Mouse (Mus musculus) kidney, adult 9 months (tissue): Measurements from ENCODE around the gene Mthfd2.
A peak's percentile ranks its signal among the peaks of the same experiment; 100 is the strongest.

ENCODE experiments used
- DNase-seq: peaks from one replicate; pipeline ENCODE4 v3.0.0; 2022

Gene Mthfd2

GRCm38 (mm10) chr6:83327591-83328190 lies 2.0 kb upstream of the Mthfd2 start:
- no peak for DNase-seq

- no peak for DNase-seq
Observed at GRCm38 (mm10) chr6:83326761-83327160, 1.1 kb upstream of the Mthfd2 start.

DNA sequence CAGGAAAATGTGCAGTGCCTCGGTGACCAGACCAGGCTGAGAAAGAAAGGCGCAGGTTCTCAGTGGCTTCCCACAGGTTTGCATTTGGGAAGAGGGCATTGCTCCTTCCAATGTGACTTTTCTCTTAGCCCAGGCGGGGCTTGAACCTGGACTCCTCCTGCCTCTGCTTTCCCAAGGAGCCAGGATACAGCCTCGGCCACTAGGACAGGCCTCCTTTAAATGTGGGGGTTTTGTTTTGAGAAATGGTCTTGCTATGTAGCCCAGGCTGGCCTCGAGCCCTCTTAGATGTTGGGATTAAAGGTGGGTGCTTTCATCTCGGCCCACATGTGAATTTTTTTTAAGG lies 657 bp upstream of the Mthfd2 start:
- DNase-seq = no peak

- DNase-seq = no peak
Observed at GRCm38 (mm10) chr6:83323652-83324419, 1.9 kb downstream of the Mthfd2 start.

DNA sequence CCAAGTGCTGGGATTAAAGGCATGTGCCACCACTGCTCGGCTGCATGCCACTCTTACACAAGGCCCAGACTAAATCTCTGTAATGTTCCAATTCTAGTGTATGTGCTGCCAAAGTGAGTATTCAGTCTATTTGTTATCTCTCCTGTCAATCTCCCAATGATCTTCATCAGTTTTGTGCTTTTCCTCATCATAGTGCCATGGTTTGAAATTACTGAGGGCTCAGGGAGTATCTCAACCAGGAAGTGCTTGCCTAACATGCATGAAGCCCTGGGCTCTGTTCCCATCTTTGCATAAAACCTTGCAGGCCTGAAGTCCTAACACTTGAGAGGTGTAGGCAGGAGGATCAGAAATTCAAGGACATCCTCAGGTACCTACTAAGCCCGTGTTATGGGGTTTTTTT lies 2.9 kb downstream of the Mthfd2 start:
- no peak for DNase-seq

- no peak for DNase-seq
Observed at GRCm38 (mm10) chr6:83321927-83322326, 3.8 kb downstream of the Mthfd2 start.

- DNase-seq = peak; percentile 89
Observed at GRCm38 (mm10) chr6:83317108-83317741, 8.5 kb downstream of the Mthfd2 start.

GRCm38 (mm10) chr6:83316022-83316421 lies 9.7 kb downstream of the Mthfd2 start:
- no peak for DNase-seq

GRCm38 (mm10) chr6:83315293-83315692 lies 10.4 kb downstream of the Mthfd2 start:
- DNase-seq = no peak

DNA sequence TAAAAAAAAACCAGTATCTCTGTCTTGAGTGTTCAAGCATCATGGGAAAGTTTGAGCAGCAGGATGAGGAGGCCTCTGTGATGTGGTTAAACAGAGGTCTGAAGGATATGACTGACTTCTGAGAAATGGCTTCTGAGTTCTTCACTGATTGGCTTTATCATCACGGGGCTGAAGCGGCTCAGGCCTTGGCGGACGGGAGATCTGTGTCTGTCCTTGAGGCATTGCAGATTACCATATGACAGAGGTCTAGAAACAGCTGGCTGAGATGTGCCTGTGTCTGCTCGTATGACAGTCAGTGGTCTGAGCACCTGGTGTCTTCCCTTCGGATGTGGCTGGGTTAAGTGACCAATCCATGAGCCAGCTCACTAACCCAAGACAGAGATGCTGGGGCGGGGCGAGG lies 13.2 kb downstream of the Mthfd2 start:
- DNase-seq = no peak

GRCm38 (mm10) chr6:83312021-83312420 lies 13.7 kb downstream of the Mthfd2 start:
- peak; percentile 26 for DNase-seq

GRCm38 (mm10) chr6:83311206-83311605 lies 14.5 kb downstream of the Mthfd2 start:
- no peak for DNase-seq

DNA sequence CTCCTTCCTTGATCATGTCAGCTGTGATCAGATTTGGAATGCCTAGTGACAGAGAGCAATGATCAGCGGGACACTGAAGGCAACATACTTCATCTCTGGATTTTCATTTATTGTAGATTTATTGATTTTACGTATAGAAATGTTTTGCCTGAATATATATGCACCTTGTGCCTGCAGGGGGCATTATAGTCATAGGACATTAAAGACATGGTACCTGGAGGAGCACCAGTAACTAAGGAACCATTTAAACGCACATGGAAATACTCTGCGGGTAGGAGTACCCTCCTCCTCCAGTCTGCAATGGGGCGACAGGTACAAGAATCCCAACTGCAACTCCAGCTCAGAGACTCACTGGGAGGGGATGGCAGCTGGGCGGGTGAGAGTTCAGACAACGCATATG lies 16.7 kb downstream of the Mthfd2 start:
- no peak for DNase-seq

- peak; percentile 36 for DNase-seq
Observed at GRCm38 (mm10) chr6:83302264-83302663, 23.4 kb downstream of the Mthfd2 start.

- DNase-seq = no peak
Observed at GRCm38 (mm10) chr6:83301294-83301693, 24.4 kb downstream of the Mthfd2 start.

GRCm38 (mm10) chr6:83300447-83301229 lies 25.1 kb downstream of the Mthfd2 start:
- no peak for DNase-seq

GRCm38 (mm10) chr6:83280256-83280955 lies 45.3 kb downstream of the Mthfd2 start:
- peak; percentile 25 for DNase-seq

- peak; percentile 54 for DNase-seq
Observed at GRCm38 (mm10) chr6:83278881-83279280, 46.8 kb downstream of the Mthfd2 start.

- DNase-seq = no peak
Observed at GRCm38 (mm10) chr6:83277151-83277550, 48.6 kb downstream of the Mthfd2 start.

GRCm38 (mm10) chr6:83273733-83274132 lies 52.0 kb downstream of the Mthfd2 start:
- DNase-seq = no peak

DNA sequence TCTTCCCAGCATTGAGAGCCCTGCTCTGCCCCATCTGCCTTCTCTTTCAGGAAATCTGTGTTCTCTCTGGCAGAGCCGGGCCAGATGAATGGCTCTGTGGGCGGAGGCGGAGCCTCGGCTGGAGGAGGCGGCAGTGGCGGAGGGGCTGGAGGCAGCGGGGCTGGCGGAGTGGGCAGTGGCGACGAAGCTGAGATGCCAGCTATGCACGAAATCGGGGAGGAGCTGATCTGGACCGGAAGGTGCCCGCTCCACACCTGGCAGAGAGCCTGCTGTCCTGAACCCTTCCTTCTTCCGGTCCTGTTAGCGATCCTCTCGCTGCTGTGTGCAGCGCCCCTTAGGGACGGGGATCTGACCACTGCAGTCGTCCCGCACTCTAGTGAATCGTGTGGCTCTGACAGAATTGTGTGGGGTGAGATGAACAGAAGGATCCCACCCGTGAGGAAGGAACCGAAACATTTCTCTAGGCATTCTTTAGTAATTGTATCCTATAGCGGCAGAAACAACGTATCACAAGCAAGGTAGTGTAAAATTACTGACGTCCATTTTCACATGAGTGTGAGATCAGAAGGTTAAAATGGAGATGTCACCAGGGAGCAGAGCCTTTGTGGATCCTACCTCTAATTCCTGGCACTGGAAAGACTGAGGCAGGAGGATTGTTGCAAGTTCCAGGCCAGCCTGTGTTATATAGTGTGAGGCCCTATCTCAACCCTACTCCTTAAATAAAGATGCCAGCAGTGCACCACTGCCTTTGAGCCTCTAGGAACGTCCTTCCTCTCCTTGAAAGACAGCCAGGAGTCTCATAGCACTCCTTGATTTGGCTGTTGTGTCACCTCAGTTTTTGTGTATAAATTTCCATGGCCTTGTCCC lies 57.3 kb downstream of the Mthfd2 start:
- peak; percentile 95 for DNase-seq

DNA sequence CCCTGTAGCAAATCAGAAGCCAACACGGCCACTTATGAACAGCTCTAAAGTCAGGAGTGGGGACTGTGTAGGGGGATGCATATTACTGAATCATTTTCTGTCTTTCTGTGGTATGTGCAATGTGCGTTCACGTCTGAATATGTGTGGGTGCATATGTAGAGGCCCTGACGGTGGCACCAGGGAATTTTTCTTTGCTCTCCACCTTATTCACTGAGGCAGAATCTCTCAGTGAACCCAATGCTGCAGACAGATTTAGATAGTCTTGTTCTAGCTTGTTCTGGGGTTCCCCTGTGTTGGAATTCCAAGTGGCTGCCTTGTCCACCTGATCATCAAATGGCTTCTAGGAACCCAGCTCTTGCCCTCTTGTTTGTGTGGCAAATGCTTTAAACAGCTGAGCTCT lies 58.1 kb downstream of the Mthfd2 start:
- DNase-seq = no peak
